Mouse (Mus musculus) C2C12 (cell line): ENCODE results near the gene Cklf. TPM values are rescaled to one million over a fixed set of nuclear protein-coding genes. Genes with fewer than 3 reads are reported as not detected.

Source experiments
- H3K27me3 ChIP-seq: one replicate; pipeline ENCODE4 v1.6.1; 2011; ENCODE audit not compliant: control insufficient read depth, insufficient read depth, insufficient read length
- H3K36me3 ChIP-seq: one replicate; pipeline ENCODE4 v1.6.1; 2011; ENCODE audit not compliant: control insufficient read depth, insufficient read depth
- H3K4me3 ChIP-seq: one replicate; pipeline ENCODE4 v1.5.1; 2011; ENCODE audit warnings: mild to moderate bottlenecking, control low read depth; ENCODE audit not compliant: poor library complexity, insufficient read depth, severe bottlenecking
- H3K79me2 ChIP-seq: one replicate; pipeline ENCODE4 v1.6.1; 2011; ENCODE audit not compliant: control insufficient read depth, insufficient read depth
- H3K79me3 ChIP-seq: one replicate; pipeline ENCODE4 v1.6.1; 2011; ENCODE audit warnings: low read depth, control low read depth
- H3ac ChIP-seq: one replicate; pipeline ENCODE3; 2011; ENCODE audit warnings: low read depth; ENCODE audit not compliant: control insufficient read depth, insufficient read length
- CEBPB ChIP-seq: IDR thresholded peaks from one replicate; pipeline ENCODE4 v1.6.1; 2011; ENCODE audit warnings: low read depth, mild to moderate bottlenecking, control low read depth, moderate library complexity
- CTCF ChIP-seq: IDR thresholded peaks from one replicate; pipeline ENCODE4 v1.5.1; 2011; ENCODE audit not compliant: control insufficient read depth, insufficient read depth, insufficient read length
- FOSL1 ChIP-seq: IDR thresholded peaks from one replicate; pipeline ENCODE4 v1.8.0; 2011; ENCODE audit warnings: mild to moderate bottlenecking, low read length; ENCODE audit not compliant: poor library complexity, insufficient read depth, severe bottlenecking
- MAX ChIP-seq: IDR thresholded peaks from one replicate; pipeline ENCODE4 v1.6.1; 2011; ENCODE audit warnings: mild to moderate bottlenecking, control low read depth
- MYOD1 ChIP-seq: IDR thresholded peaks from one replicate; pipeline ENCODE4 v1.6.1; 2011; ENCODE audit warnings: low read depth; ENCODE audit not compliant: control insufficient read depth, insufficient read length
- MYOG ChIP-seq: IDR thresholded peaks from one replicate; pipeline ENCODE4 v1.6.1; 2011; ENCODE audit not compliant: control insufficient read depth, insufficient read length; ENCODE audit errors: extremely low read depth
- USF1 ChIP-seq: IDR thresholded peaks from one replicate; pipeline ENCODE4 v1.6.1; 2011; ENCODE audit warnings: low read depth, mild to moderate bottlenecking, control low read depth, moderate library complexity
- polyA plus RNA-seq: library from polyadenylated mRNA; unstranded; fragments of >200 nt; fragmentation: generic; extraction: Trizol; gene quantifications from one replicate; pipeline ENCODE4 v1.2.1, GENCODE M21; 2012; ENCODE audit warnings: missing spikeins

The Cklf gene
- polyA plus RNA-seq, 1 experiment = 19.4 TPM

DNA sequence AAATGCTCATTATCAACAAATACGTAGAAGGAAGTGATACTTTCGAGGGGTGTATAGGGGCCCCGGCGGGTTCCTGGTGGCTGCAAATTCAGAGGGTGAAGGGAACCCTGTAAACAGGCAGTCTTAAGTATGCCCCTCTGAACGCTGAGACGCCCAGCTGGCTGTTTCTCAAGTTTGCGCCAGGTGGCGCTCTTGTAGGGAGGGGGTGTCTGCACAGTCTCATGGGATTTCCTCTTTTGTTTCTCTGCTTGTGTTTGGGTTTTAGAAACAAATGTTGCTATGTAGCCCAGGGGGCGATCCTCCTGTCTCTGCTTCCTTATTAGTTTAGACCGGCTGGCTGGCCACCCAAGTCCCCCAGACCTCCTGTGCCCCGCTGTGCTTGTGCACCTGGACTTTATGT is 31.6 kb upstream of the Cklf start:
- no peaks in the 10 kb centered on the region for H3K27me3 ChIP-seq
- TF ChIP-seq CTCF (peak; percentile 58), MAX (no peak)
- no peaks in the 10 kb centered on the region for H3K36me3 ChIP-seq
- no peak overlapping the region for H3K4me3 ChIP-seq
- no peaks in the 10 kb centered on the region for H3K79me2 ChIP-seq
- no peak overlapping the region for H3ac ChIP-seq
- H3K79me3 ChIP-seq = no peaks in the 10 kb centered on the region

DNA sequence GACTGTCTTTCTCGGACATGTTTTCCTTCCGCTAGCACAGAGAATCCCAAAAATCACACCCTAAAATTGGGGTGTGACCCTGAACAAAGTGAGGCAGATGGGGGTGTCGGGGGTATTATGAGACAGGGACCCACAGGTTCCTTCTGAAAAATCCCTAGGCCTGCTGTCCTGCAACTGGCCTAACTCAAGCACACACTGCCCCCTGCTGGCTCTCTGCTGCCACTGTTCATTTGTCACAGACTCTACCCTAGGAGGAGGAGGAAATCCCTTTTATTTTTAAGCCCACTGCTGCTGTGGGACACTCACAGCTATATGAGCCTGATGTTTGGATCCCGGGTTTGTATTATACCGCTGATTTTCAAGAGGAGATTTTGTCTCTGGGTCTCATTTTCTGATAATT is 30.9 kb upstream of the Cklf start:
- TF ChIP-seq USF1 (no peak), MYOD1 (no peak), CTCF (peak; percentile 77)
- Histone ChIP-seq H3K79me3 (no peaks in the 10 kb centered on the region), H3K27me3 (no peaks in the 10 kb centered on the region), H3K36me3 (no peaks in the 10 kb centered on the region), H3K79me2 (no peaks in the 10 kb centered on the region), H3ac (no peak overlapping the region), H3K4me3 (no peak overlapping the region)

DNA sequence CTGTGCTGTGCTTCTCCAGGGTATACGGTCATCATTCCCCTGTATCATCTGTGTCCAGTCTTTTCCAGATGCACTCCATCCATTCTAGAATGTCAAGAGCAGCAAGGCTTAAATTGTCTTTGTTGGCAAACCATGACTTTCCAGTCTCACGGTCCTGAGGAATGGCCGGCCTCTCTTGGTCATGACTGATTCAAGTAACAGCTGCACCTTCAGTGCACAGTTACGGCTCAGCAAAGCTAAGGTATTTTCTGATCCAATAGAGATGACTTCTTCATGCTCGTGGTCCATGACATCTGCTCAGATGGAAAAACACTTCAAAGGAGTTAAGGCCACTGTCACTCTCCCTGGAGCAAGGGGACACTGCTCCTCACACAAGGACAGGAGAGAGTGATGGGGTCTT is 23.6 kb upstream of the Cklf start:
- Histone ChIP-seq H3K27me3 (no peaks in the 10 kb centered on the region), H3K36me3 (peaks cover 13% of the 10 kb centered on the region), H3K79me2 (no peaks in the 10 kb centered on the region), H3K4me3 (no peak overlapping the region), H3K79me3 (no peaks in the 10 kb centered on the region), H3ac (no peak overlapping the region)
- TF ChIP-seq MYOD1 (no peak), FOSL1 (no peak)

DNA sequence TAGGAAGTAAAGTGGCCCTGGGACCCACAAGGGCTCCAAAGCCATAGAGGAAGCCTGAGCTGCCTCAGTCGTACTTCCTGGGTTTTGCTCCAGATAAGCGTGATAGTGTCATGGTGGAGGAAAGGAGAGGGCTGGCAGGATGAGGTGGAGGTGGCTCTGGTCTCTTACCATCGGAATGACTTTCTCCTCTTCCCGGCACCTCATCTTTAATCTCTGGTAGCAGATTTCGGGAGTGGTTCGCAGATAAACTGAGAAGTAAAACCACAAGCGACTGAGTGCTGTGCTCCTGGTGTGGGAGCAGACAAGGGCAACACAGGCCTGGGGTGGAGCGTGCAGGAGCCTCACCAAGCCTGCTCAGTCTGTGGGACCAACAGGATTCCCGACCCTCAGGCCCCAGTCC is 20.3 kb upstream of the Cklf start:
- Histone ChIP-seq H3K4me3 (no peak overlapping the region), H3K79me3 (no peaks in the 10 kb centered on the region), H3K79me2 (no peaks in the 10 kb centered on the region), H3K27me3 (no peaks in the 10 kb centered on the region), H3K36me3 (peaks cover 13% of the 10 kb centered on the region), H3ac (no peak overlapping the region)
- TF ChIP-seq CTCF = no peak
- no peak for TF ChIP-seq MAX
- no peak for TF ChIP-seq FOSL1
- TF ChIP-seq CEBPB = no peak
- no peak for TF ChIP-seq MYOD1
- no peak for TF ChIP-seq MYOG
- no peak for TF ChIP-seq USF1

DNA sequence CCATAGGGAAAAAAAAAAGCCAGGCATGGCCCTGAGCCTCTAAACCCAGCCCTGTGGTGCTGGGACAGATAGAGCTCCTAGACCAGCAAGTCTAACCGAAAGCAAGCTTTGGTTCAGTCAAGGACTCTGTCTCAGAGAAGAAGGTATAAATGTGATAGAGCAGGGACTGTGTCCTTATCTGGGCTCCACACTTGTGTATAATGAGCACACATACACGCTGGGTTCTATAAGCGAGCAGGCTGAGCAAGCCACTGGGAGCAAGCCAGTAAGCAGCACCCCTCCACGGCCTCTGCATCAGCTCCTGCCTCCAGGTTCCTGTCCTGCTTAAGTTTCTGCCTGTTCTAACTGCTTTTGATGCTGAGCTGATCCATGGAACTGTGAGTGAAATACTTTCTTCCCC is 18.6 kb upstream of the Cklf start:
- H3ac ChIP-seq = no peak overlapping the region
- peaks cover 11% of the 10 kb centered on the region for H3K36me3 ChIP-seq
- TF ChIP-seq MYOG (no peak), CEBPB (no peak), MAX (no peak), USF1 (no peak), FOSL1 (no peak), MYOD1 (no peak), CTCF (no peak)

DNA sequence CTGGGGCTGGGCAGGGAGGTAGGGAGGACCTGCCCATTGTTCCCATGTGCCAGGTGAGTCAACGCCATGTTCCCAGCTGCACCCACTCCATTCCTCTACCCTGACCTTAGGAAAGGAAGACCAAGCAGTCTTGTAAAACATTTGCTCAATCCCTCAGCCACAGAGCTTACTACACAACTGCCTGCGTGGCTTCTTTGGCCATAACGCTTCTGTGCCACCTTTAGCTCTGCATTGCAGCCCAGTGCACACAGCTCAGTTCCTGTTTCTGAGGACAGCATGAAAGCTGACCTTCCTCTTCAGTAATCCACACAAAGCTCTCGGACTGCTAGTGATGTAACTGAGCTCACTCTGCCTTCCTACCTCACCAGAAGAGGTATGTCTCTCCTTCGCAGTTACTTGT is 17.7 kb upstream of the Cklf start:
- no peaks in the 10 kb centered on the region for H3K27me3 ChIP-seq
- no peaks in the 10 kb centered on the region for H3K79me2 ChIP-seq
- no peak overlapping the region for H3K4me3 ChIP-seq
- no peak overlapping the region for H3ac ChIP-seq
- H3K36me3 ChIP-seq = peaks cover 6% of the 10 kb centered on the region
- no peak for TF ChIP-seq USF1
- TF ChIP-seq FOSL1 = no peak
- no peak for TF ChIP-seq MYOG
- TF ChIP-seq CTCF = no peak
- no peak for TF ChIP-seq CEBPB
- no peak for TF ChIP-seq MAX
- no peak for TF ChIP-seq MYOD1
- no peaks in the 10 kb centered on the region for H3K79me3 ChIP-seq

More for the DNA sequence above, 18.6 kb upstream of the Cklf start:
- no peaks in the 10 kb centered on the region for H3K79me3 ChIP-seq
- no peaks in the 10 kb centered on the region for H3K27me3 ChIP-seq
- H3K79me2 ChIP-seq = no peaks in the 10 kb centered on the region
- H3K4me3 ChIP-seq = no peak overlapping the region

DNA sequence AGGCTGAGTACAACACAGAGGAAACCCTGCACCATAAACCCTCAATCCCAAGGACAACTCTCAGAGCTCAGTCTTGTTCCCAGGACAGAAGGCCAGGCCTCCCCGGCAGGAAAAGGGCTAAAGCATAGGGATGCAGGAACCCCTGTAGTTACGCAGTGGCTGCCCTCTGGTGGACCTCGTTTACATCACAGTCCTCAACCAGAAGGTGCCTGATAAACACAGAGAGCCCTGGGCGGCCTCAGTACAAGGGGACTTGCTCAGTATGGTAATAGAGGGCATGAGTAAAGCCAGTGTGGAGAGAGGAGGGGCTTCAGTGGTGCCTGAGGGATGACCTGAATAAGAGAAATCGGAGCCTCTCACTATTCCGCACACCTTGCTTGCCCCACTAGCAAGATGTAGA is 16.1 kb upstream of the Cklf start:
- no peaks in the 10 kb centered on the region for H3K27me3 ChIP-seq
- H3ac ChIP-seq = no peak overlapping the region
- no peaks in the 10 kb centered on the region for H3K79me3 ChIP-seq
- TF ChIP-seq MAX = no peak
- no peak for TF ChIP-seq CTCF
- no peak for TF ChIP-seq USF1
- no peak for TF ChIP-seq MYOG
- TF ChIP-seq CEBPB = no peak
- TF ChIP-seq MYOD1 = no peak
- no peak for TF ChIP-seq FOSL1
- H3K79me2 ChIP-seq = no peaks in the 10 kb centered on the region
- H3K4me3 ChIP-seq = no peak overlapping the region
- peaks cover 9% of the 10 kb centered on the region for H3K36me3 ChIP-seq
